Mouse (Mus musculus): ENCODE data around the gene Ift140.

GRCm38 (mm10) chr17:25077771-25078372 lies 62.0 kb downstream of the Ift140 start:
- no peak for TF ChIP-seq CTCF (IDR thresholded peaks at IDR 0.05; ENCODE audit: low read depth)
- peak; percentile 42; the same call in 1 of the 2 replicates for TF ChIP-seq EP300 (IDR thresholded peaks at IDR 0.05; ENCODE audit: low read depth)

All from heart, postnatal 0 days (tissue).